Mouse (Mus musculus): ENCODE measurements around the gene Gas7.
A peak's percentile ranks its signal among the peaks of the same experiment; 100 is the strongest.

Gas7 gene

GRCm38 (mm10) chr11:67570947-67571346, 115.7 kb downstream of the Gas7 start:
- DNase-seq (ENCODE audit: low spot score in 2 of 2), result no peak

GRCm38 (mm10) chr11:67574344-67574743, 119.1 kb downstream of the Gas7 start:
- DNase-seq (ENCODE audit: low spot score in 2 of 2), result no peak

- no peak for DNase-seq (ENCODE audit: low spot score in 2 of 2)
Measured at GRCm38 (mm10) chr11:67577472-67577871, 122.2 kb downstream of the Gas7 start.

GRCm38 (mm10) chr11:67577994-67578393, 122.8 kb downstream of the Gas7 start:
- no peak for DNase-seq (ENCODE audit: low spot score in 2 of 2)

GRCm38 (mm10) chr11:67579136-67579535, 123.9 kb downstream of the Gas7 start:
- no peak for DNase-seq (ENCODE audit: low spot score in 2 of 2)

- DNase-seq (ENCODE audit: low spot score in 2 of 2), result no peak
Measured at GRCm38 (mm10) chr11:67581549-67581948, 126.3 kb downstream of the Gas7 start.

GRCm38 (mm10) chr11:67582570-67582969, 127.3 kb downstream of the Gas7 start:
- DNase-seq (ENCODE audit: low spot score in 2 of 2), result no peak

GRCm38 (mm10) chr11:67585016-67585415, 129.8 kb downstream of the Gas7 start:
- no peak for DNase-seq (ENCODE audit: low spot score in 2 of 2)

GRCm38 (mm10) chr11:67585629-67586028, 130.4 kb downstream of the Gas7 start:
- DNase-seq (ENCODE audit: low spot score in 2 of 2), result no peak

- no peak for DNase-seq (ENCODE audit: low spot score in 2 of 2)
Measured at GRCm38 (mm10) chr11:67586231-67586994, 131.2 kb downstream of the Gas7 start.

GRCm38 (mm10) chr11:67588196-67588827, 133.1 kb downstream of the Gas7 start:
- no peak for DNase-seq (ENCODE audit: low spot score in 2 of 2)

- peak in 1 of 2 experiments; percentile 56 for DNase-seq (ENCODE audit: low spot score in 2 of 2)
Measured at GRCm38 (mm10) chr11:67588828-67589314, 133.6 kb downstream of the Gas7 start.

GRCm38 (mm10) chr11:67596233-67596632, 141.0 kb downstream of the Gas7 start:
- DNase-seq (ENCODE audit: low spot score in 2 of 2), result peak in 1 of 2 experiments; percentile 72

GRCm38 (mm10) chr11:67596856-67597255, 141.6 kb downstream of the Gas7 start:
- no peak for DNase-seq (ENCODE audit: low spot score in 2 of 2)

GRCm38 (mm10) chr11:67597388-67597787, 142.2 kb downstream of the Gas7 start:
- DNase-seq (ENCODE audit: low spot score in 2 of 2), result no peak

GRCm38 (mm10) chr11:67599141-67599540, 143.9 kb downstream of the Gas7 start:
- no peak for DNase-seq (ENCODE audit: low spot score in 2 of 2)

- DNase-seq (ENCODE audit: low spot score in 2 of 2), result no peak
Measured at GRCm38 (mm10) chr11:67600710-67601430, 145.6 kb downstream of the Gas7 start.

- peak in 1 of 2 experiments; percentile 48 for DNase-seq (ENCODE audit: low spot score in 2 of 2)
Measured at GRCm38 (mm10) chr11:67602711-67603369, 147.6 kb downstream of the Gas7 start.

GRCm38 (mm10) chr11:67604481-67604880, 149.2 kb downstream of the Gas7 start:
- no peak for DNase-seq (ENCODE audit: low spot score in 2 of 2)

- DNase-seq (ENCODE audit: low spot score in 2 of 2), result no peak
Measured at GRCm38 (mm10) chr11:67608114-67608683, 153.0 kb downstream of the Gas7 start.

GRCm38 (mm10) chr11:67612158-67612839, 157.1 kb downstream of the Gas7 start:
- DNase-seq (ENCODE audit: low spot score in 2 of 2), result no peak

All from cerebellum, postnatal 4 days (tissue).